ENCODE assay signal across 26 mouse cellular contexts in the genomic region with DNA sequence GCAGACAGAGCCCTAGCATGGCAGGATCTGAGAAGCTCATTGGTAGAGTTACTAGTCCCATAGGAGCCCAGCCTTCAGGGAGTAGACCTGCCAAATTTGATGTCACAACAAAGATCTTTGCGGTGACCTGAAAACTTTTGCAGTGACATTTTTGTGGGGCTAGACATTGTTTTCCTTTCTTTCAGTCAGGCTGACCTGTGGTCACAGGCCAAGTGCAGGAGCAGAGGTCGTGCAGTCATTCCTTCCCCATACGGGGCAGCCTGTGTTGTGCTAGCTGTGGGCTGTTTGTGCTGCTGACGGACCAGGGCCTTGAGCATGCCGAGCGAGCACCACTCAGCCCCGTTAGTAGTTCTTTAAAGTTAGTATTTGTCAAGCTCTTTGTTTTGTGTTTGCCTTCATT. TPM values are rescaled to one million over a fixed set of nuclear protein-coding genes. Genes with fewer than 3 reads are reported as not detected.
A peak's percentile ranks its signal among the peaks of the same experiment; 100 is the strongest.
DNase-seq lines count a peak whose midpoint lies in the region; ATAC-seq and TF ChIP-seq lines count a peak whose summit lies in the region.
"Had no signal": no experiment of that assay in that cellular context is flagged by ENCODE, and none has a peak within 500 bp of the region (broad histone marks: within the 10 kb centered on the region; RNA-seq: fewer than 3 reads in every experiment).

No protein-coding gene starts in this region.

- no peaks in the 10 kb centered on the region for H3K9me3 ChIP-seq in liver, embryonic 12.5 days (replicated peaks)
- H3K9me3 ChIP-seq in liver, embryonic 14.5 days (ENCODE audit: control insufficient read depth, low read length), result no peaks in the 10 kb centered on the region
- H3K9me3 ChIP-seq: embryonic facial prominence, embryonic 15.5 days; forebrain, embryonic 10.5 days; heart, embryonic 12.5 days; limb, embryonic 10.5 days had no signal

- TF ChIP-seq CTCF in gastrocnemius, adult 2 months (IDR thresholded peaks at IDR 0.05), result no peak
- no peak for TF ChIP-seq CTCF in liver, embryonic 14.5 days (IDR thresholded peaks at IDR 0.05; ENCODE audit: low read depth)

- no peak overlapping the region for H3K4me3 ChIP-seq in gastrocnemius, adult 2 months
- no peak overlapping the region for H3K4me3 ChIP-seq in liver, embryonic 12.5 days
- no peak overlapping the region for H3K4me3 ChIP-seq in liver, embryonic 14.5 days (ENCODE audit: insufficient read depth in 1 of 2, low read depth in 2 of 2, low read length in 2 of 2)
- H3K4me3 ChIP-seq: embryonic facial prominence, embryonic 15.5 days; forebrain, embryonic 10.5 days; heart, embryonic 12.5 days; left cerebral cortex, adult 2 months; limb, embryonic 10.5 days had no signal

- TF ChIP-seq EP300 in liver, embryonic 14.5 days (IDR thresholded peaks at IDR 0.05; ENCODE audit: low read depth), result no peak

- H3K27me3 ChIP-seq in liver, embryonic 12.5 days (replicated peaks), result no peaks in the 10 kb centered on the region
- no peaks in the 10 kb centered on the region for H3K27me3 ChIP-seq in liver, embryonic 14.5 days (ENCODE audit: control insufficient read depth, insufficient read depth, low read length)
- H3K27me3 ChIP-seq: embryonic facial prominence, embryonic 15.5 days; heart, embryonic 12.5 days had no signal

- H3K4me1 ChIP-seq in liver, embryonic 12.5 days, result peaks cover 49% of the 10 kb centered on the region
- H3K4me1 ChIP-seq in liver, embryonic 14.5 days (replicated peaks; ENCODE audit: control insufficient read depth in 2 of 2, insufficient read depth in 2 of 2, low read length in 1 of 2), result peaks cover 2 to 5% of the 10 kb centered on the region in 2 experiments; a peak in 2 of 4 replicates
- H3K4me1 ChIP-seq: limb, embryonic 10.5 days had no signal

- 75% methylated on average over 7 of the region's 7 CpGs for WGBS in liver, embryonic 12.5 days (ENCODE audit: insufficient replicate concordance)
- whole genome bisulfite sequencing in liver, embryonic 14.5 days (ENCODE audit: insufficient replicate concordance), result 63% methylated on average over 7 of the region's 7 CpGs

- intact Hi-C loops in gastrocnemius, adult 2 months (cut with DNase I), result no loop called here
- intact Hi-C loops in gastrocnemius, postnatal 36 days (cut with DNase I), result no loop called here

- DNase-seq in gastrocnemius, adult 2 months, result no peak
- DNase-seq in gastrocnemius, postnatal 36 days, result no peak
- DNase-seq in liver, result peak; percentile 22
- DNase-seq in adrenal gland, postnatal 36 days, result peak; percentile 22 to 30
- DNase-seq in liver, embryonic 14.5 days (ENCODE audit: low read depth in 3 of 3, low spot score in 3 of 3), result no peak
- DNase-seq: cerebellum, adult 9-10 months; heart, adult 11 months; heart, postnatal 14 days; lung, adult 18-20 months; lung, postnatal 36 days; right cerebral cortex, adult 18-20 months; thymus, postnatal 25 days had no signal

- H3K36me3 ChIP-seq in liver, embryonic 12.5 days, result peaks cover 42% of the 10 kb centered on the region
- peaks cover 5% of the 10 kb centered on the region for H3K36me3 ChIP-seq in liver, embryonic 14.5 days (replicated peaks; ENCODE audit: control insufficient read depth, insufficient read depth, low read depth)

- no peak for ATAC-seq in liver, embryonic 12.5 days
- ATAC-seq in liver, embryonic 14.5 days (ENCODE audit: insufficient read depth), result peak; percentile 36; the same call in 1 of the 2 replicates
- no peak for ATAC-seq in erythroblast, adult 5-6 weeks (replicated peaks; ENCODE audit: low FRiP score, poor library complexity, severe bottlenecking)
- ATAC-seq: midbrain, embryonic 16.5 days had no signal

- peak overlapping the region; percentile 68 for H3K27ac ChIP-seq in gastrocnemius, adult 2 months
- H3K27ac ChIP-seq in liver, embryonic 12.5 days, result no peak overlapping the region
- H3K27ac ChIP-seq in liver, embryonic 14.5 days, result no peak overlapping the region
- H3K27ac ChIP-seq: embryonic facial prominence, embryonic 15.5 days; forebrain, embryonic 10.5 days; hindbrain, embryonic 14.5 days; kidney, postnatal 0 days; limb, embryonic 10.5 days had no signal

- H3K9ac ChIP-seq in liver, embryonic 12.5 days, result no peak overlapping the region
- no peak overlapping the region for H3K9ac ChIP-seq in liver, embryonic 14.5 days (replicated peaks)
- H3K9ac ChIP-seq: embryonic facial prominence, embryonic 15.5 days; heart, embryonic 12.5 days; hindbrain, embryonic 14.5 days had no signal

- H3K4me2 ChIP-seq in liver, embryonic 12.5 days, result no peak overlapping the region
- no peak overlapping the region for H3K4me2 ChIP-seq in liver, embryonic 14.5 days (ENCODE audit: low read depth)
- H3K4me2 ChIP-seq: embryonic facial prominence, embryonic 15.5 days; heart, embryonic 12.5 days; hindbrain, embryonic 14.5 days had no signal

RNA-seq across cellular contexts. Expression of gene 9930022D16Rik, which starts 22.0 kb away (rescaled TPM):
- not detected for total RNA-seq in gastrocnemius, adult 2 months (2021)
- not detected for total RNA-seq in gastrocnemius, postnatal 36 days (2021)
- not detected in 2 replicates for polyA plus RNA-seq in liver, embryonic 12.5 days (2016; fragmentation: Nextera tagmentation; extraction: Ambion mirVana)
- total RNA-seq in adrenal gland, postnatal 36 days (2021), result not detected
- not detected in 2 replicates for polyA plus RNA-seq in liver, embryonic 14.5 days (2012; rRNA removed)
- not detected in 2 replicates for polyA plus RNA-seq in liver, embryonic 14.5 days (2014; fragmentation: Nextera tagmentation; extraction: Ambion mirVana)
- not detected in 2 replicates for total RNA-seq in erythroblast, adult 5-6 weeks (2015; ENCODE audit: low replicate concordance)
- not detected in 2 replicates for total RNA-seq in erythroblast, adult 5-6 weeks (2017; ENCODE audit: low replicate concordance)
- total RNA-seq: gastrocnemius, adult 8-10 months; heart, postnatal 14 days; left cerebral cortex, adult 2 months had no signal
- polyA plus RNA-seq: C2C12; embryonic facial prominence, embryonic 15.5 days; forebrain, embryonic 10.5 days; heart, embryonic 12.5 days; hindbrain, embryonic 14.5 days; intestine, embryonic 14.5 days; limb, embryonic 10.5 days; midbrain, embryonic 16.5 days; small intestine, adult 2 months had no signal

RNA-seq across cellular contexts. Expression of gene Gna13, which starts 29.1 kb away (rescaled TPM):
- total RNA-seq in gastrocnemius, adult 2 months (2021), result 10 to 100 TPM; 25.6 to 27.8 TPM
- total RNA-seq in gastrocnemius, postnatal 36 days (2021), result 10 to 100 TPM; 21.9 to 22.1 TPM
- polyA plus RNA-seq in liver, embryonic 12.5 days (2016; fragmentation: Nextera tagmentation; extraction: Ambion mirVana), result 18.0 and 19.4 TPM in 2 replicates
- total RNA-seq in adrenal gland, postnatal 36 days (2021), result 10 to 100 TPM; 65.2 to 70.7 TPM
- 7.8 and 9.4 TPM in 2 replicates for polyA plus RNA-seq in liver, embryonic 14.5 days (2012; rRNA removed)
- polyA plus RNA-seq in liver, embryonic 14.5 days (2014; fragmentation: Nextera tagmentation; extraction: Ambion mirVana), result 13.1 and 15.2 TPM in 2 replicates
- 23.4 and 30.0 TPM in 2 replicates for total RNA-seq in erythroblast, adult 5-6 weeks (2015; ENCODE audit: low replicate concordance)
- total RNA-seq in erythroblast, adult 5-6 weeks (2017; ENCODE audit: low replicate concordance), result 23.4 TPM in 2 replicates

RNA-seq across cellular contexts. Expression of gene Amz2, which starts 34.0 kb away (rescaled TPM):
- 10 to 100 TPM; 70.4 to 71.7 TPM for total RNA-seq in gastrocnemius, adult 2 months (2021)
- total RNA-seq in gastrocnemius, postnatal 36 days (2021), result 10 to 100 TPM; 60.1 to 63.4 TPM
- 15.6 and 17.8 TPM in 2 replicates for polyA plus RNA-seq in liver, embryonic 12.5 days (2016; fragmentation: Nextera tagmentation; extraction: Ambion mirVana)
- 10 to 100 TPM; 36.7 to 49.2 TPM for total RNA-seq in adrenal gland, postnatal 36 days (2021)
- polyA plus RNA-seq in liver, embryonic 14.5 days (2012; rRNA removed), result 10.0 and 13.1 TPM in 2 replicates
- polyA plus RNA-seq in liver, embryonic 14.5 days (2014; fragmentation: Nextera tagmentation; extraction: Ambion mirVana), result 12.2 and 12.6 TPM in 2 replicates
- 16.9 and 38.6 TPM in 2 replicates for total RNA-seq in erythroblast, adult 5-6 weeks (2015; ENCODE audit: low replicate concordance)
- total RNA-seq in erythroblast, adult 5-6 weeks (2017; ENCODE audit: low replicate concordance), result 12.9 and 20.4 TPM in 2 replicates

Comparison
In these comparisons a context has a peak if more than half of its experiments do, and no peak if none do; other contexts are left out.
1. DNase-seq: peak in liver (single experiment) and adrenal gland, postnatal 36 days (2 of 2); none in gastrocnemius, adult 2 months (single experiment), gastrocnemius, postnatal 36 days (0 of 2) and liver, embryonic 14.5 days (0 of 3).